Mouse (Mus musculus) colon, adult 2 months (tissue): ENCODE results near the gene Fam13a. TPM values are rescaled to one million over a fixed set of nuclear protein-coding genes. Genes with fewer than 3 reads are reported as not detected.

Experiments
- polyA plus RNA-seq: library from polyadenylated mRNA; depleted of rRNA; stranded (reverse); fragments of >200 nt; gene quantifications from 2 replicates; pipeline ENCODE4 v1.2.3, GENCODE M21; 2012; rRNA removed

The Fam13a gene
- polyA plus RNA-seq, result 4.1 and 6.0 TPM in 2 replicates

DNA sequence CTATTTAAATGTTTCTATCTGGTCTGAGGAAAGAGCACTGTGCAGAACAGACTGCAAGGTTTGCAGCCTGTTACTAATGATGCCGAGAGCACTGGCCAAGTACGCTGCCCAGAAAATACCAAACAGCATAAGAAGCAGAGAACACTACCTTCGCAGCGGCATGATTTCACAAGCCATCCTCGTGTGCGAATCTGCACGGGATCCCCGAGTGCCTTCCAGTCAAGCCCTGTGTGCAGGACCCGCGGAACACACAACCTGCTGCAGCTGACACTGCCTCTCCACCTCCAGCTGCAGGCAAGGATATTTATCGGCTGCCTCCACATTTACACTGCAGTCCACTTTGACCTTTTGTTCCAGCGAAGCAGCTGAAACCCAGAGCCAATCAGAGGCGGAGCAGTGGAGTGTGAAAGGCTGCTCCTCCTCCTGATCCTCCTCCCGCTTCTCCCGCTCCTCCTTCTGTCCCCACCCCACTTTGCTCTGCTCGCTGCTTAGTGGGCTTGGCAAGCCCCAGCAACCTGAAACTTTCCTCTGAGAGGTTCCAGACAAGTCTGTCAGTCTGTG lies at the start of gene Fam13a:
Fam13a (minus strand) TSS at position 386 of the 561 bp plus-strand sequence.

DNA sequence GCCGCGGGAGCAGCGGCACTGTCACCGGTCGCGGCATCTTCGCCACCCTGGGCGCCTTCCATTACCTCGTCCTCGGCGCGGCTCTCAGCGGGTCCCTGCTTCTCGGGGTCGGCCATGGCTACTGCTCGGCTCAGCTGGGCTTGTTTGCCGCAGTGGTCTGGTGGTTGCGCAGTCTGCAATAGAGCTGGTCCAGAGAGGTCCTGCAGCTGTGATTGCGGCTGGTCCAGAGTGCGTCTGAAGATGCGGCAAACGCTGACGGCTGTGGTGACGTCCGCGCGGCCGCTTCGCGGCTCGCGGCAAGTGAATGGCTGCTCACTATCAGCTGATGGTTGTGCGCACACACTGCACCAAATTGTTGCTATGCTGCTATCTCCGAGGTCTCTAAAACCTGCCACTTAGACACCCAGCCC lies 117.5 kb downstream of the Fam13a start, which contains the start of gene Nap1l5:
Nap1l5 (minus strand) TSS at position 225 of the 410 bp plus-strand sequence.

Other genes starting within 250 kb of the Fam13a start
- gene Herc3, start 193.1 kb downstream of the Fam13a start, polyA plus RNA-seq, result 10.9 and 15.9 TPM in 2 replicates
- 4.5 and 5.1 TPM in 2 replicates for gene Nap1l5, start 117.5 kb downstream of the Fam13a start, polyA plus RNA-seq
- 3.5 and 3.9 TPM in 2 replicates for gene Tigd2, start 184.3 kb upstream of the Fam13a start, polyA plus RNA-seq